Mouse (Mus musculus) 3T3-L1 (cell line): ENCODE data around the gene Map2k6.
A peak's percentile ranks its signal among the peaks of the same experiment; 100 is the strongest.
"Not testable (repeated sequence)": the region's sequence is repeated elsewhere in the genome, so short reads cannot be mapped to it uniquely, and the experiment has no call there.

Source experiments
- DNase-seq: peaks from one replicate; pipeline ENCODE4 v3.0.0-alpha.2; 2015; ENCODE audit warnings: low read depth, low spot score

Map2k6 gene

GRCm38 (mm10) chr11:110398553-110399239, at the start of gene Map2k6:
TSS of gene Map2k6 (plus strand) at chr11:110399122.
- DNase-seq = peak; percentile 93

DNA sequence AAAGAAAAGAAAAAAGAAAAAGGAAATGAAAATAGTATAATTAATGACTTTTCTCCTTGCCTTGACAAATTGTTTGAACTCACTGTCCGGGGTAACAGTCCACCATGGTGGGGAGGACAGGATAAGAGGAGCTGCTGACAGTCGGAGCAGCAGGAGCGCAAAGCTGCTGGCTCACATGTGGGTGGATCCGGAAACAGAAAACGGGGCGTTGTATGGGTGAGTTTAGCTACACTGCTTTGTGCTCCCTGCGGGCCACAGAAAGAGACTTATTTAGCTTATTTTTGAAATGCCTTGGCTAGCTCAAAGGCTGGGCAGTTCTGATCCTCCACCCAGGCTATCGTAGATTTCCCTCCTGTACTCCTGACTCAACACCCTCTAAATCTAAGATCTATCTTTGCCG, 44.7 kb upstream of the Map2k6 start:
- DNase-seq = no peak

GRCm38 (mm10) chr11:110355131-110355530, 43.8 kb upstream of the Map2k6 start:
- not testable (repeated sequence) for DNase-seq

DNA sequence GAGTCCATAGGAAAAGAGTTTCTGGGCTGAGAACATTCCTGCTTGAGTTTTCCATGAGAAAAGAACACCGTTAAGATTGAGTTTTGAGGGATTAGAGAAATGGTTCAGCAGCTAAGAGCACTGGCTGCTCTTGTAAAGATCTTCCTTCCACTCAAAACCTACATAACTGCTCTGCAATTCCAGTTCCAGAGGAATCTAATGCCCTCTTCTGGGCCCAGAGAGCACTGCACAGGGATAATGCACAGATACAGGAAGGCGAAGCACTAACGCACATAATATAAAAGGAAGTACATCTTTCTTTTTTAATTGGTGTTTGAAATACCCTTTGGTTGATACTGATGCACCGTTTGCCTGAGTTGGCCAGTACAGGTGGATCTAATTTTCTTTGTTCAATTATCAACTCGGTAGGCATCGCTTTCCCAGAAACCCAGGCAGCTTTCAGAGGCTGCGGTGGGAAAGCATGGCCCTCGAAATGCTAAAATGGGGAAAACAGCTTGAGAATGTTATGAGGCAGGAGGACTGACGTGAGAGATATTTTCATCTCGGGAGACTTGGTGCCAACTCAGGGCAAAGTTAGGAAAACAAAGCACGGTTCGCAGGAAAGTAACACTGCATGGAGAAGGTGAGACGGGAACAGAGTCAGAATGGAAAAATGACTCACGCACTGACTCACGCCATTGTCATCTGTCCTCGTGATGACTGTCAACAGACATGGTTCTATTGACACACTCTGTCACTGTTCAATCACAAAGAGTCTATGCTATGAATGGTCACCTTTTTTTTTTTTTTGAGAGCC, 41.0 kb upstream of the Map2k6 start:
- DNase-seq = peak; percentile 81

DNA sequence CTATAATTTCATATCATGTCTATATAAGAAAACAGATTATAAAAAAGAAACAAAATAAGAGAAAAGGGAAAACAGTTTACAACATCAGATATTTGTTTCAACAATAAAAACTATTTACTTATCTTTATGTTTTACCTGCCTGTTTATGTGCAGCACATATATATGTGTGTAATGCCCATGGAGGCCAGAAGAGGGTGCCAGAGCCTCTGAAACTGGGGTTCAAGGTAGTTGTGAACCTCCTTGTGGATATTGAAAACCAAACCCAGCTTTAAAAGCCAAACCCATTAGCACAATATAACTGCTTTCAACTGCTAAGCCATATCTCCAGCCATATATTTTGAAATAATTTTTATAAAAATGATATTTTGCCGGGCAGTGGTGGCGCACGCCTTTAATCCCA, 33.9 kb upstream of the Map2k6 start:
- peak; percentile 78 for DNase-seq

DNA sequence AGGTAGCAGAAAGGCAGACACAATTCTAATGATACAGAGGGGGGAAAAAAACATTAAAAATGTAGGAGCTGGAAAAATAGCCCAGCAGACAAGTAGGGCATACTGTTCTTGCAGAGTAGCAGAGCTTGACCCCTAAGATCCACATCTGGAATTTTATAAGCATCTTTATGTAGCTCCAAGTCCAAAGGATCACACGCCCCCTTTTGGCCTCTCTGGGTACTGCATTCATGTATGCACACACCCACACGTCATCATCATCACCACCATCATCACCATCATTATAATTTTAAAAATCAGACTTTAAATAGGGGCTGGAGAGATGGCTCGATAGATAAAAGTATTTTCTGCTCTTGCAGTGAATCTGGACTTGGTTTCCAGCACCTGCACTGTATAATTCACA, 32.0 kb upstream of the Map2k6 start:
- peak; percentile 8 for DNase-seq

DNA sequence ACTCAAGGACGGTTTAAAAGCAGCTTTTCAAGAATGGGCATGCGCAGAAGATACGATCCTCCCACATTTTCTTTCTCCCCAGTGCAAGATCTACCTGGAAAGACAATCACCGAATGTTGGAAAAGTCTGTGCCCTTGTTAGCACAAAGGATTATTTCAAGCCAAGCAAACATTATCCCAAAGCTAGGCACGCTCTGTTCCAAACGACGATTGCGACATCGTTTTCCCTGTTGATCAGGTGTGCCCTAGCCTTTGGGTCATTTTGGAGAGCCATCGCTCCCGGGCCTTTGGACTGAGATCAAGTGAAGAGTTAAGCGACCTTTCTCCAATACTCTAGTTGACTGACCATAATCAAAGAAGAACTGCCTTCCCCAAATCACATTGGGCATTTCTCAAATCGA, 31.3 kb upstream of the Map2k6 start:
- no peak for DNase-seq

GRCm38 (mm10) chr11:110369312-110370019, 29.5 kb upstream of the Map2k6 start:
- DNase-seq = no peak

- no peak for DNase-seq
Observed at GRCm38 (mm10) chr11:110371827-110372226, 27.1 kb upstream of the Map2k6 start.

DNA sequence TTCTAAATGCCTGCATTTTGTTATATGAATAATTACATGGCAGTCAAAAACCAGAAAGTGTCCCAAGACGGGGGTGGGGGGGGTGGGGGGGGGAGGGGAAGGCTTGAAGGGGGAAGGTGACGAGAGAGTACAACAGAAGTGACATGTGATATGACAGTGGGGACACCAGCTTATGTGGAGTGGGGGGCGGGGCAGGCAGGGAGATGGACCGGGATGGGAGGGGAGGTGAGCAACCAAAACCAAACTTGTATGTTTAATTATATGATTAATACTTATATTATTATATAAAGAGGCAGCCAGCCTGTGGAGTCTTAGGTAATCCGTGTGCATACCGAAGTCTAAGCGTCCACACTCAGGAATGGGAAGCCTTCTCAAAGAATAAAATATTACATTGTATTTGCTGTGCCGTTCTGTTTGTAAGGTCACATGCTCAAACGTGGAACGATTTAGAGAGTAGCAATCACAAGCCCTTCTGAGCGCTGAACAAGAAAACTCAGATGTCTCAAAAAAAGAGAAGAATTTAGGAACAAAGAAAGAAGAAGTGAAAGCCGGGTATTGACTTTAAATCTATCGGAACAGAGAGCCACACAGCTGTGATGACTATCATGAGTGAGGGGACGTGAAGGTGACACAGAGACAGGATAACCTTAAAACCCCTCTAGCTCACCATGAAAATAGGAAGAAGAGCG, 26.5 kb upstream of the Map2k6 start:
- no peak for DNase-seq

DNA sequence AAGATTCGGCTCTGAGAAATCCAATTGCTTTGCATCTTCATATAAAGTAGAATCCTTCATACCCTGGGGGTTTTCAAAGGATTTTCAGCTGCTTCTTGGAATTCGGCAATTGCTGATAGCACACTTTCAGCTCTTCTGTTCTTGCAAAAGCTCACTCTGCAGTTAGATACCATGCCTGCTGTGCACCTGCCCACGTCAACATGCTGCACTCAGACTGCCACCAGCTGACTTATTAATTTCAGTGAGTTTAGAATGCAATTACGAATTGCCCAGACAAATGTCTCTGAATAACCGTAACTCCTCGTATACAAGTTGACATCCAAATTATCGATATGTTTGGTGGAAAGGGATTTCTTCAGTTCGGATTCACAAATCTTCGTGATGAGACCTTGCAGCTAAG, 24.9 kb upstream of the Map2k6 start:
- no peak for DNase-seq

GRCm38 (mm10) chr11:110379661-110380309, 19.1 kb upstream of the Map2k6 start:
- no peak for DNase-seq

DNA sequence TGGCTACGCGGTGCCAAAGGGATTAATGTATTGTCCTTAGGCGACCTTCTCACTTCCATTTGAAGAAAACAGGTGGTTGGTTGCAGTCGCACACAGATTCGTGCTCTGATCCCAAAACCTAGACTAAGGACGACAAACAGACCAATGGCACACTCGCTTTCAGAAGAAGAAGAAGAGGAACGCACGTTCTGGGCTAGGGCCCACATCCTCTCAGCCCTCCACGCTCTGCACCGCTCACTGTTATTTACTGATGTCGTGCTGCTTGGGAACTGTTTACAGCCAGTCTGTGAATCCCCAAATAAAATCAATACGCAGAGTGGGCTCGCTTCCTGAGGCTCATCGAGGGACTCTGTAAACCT, 18.6 kb upstream of the Map2k6 start:
- DNase-seq = no peak

- DNase-seq = no peak
Observed at GRCm38 (mm10) chr11:110385487-110385886, 13.4 kb upstream of the Map2k6 start.

DNA sequence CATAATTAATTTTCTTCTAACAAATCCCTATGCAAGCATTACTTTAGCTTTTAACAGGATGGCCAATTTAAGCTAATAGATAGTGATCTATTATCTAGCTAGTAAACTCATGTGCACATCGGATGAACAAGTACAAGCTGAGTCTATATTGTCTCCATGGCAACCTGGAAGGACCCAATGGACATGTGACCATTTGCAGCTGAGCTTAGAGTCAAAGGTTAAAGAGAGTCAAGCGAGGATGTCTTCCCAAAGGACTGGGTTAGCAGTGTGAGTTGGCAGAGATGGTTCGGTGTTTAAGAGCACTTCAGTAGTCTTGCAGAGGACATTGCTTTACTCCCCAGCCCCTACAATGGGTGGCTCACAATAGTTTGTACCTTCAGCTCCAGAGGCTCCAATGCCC, 6.2 kb upstream of the Map2k6 start:
- no peak for DNase-seq

DNA sequence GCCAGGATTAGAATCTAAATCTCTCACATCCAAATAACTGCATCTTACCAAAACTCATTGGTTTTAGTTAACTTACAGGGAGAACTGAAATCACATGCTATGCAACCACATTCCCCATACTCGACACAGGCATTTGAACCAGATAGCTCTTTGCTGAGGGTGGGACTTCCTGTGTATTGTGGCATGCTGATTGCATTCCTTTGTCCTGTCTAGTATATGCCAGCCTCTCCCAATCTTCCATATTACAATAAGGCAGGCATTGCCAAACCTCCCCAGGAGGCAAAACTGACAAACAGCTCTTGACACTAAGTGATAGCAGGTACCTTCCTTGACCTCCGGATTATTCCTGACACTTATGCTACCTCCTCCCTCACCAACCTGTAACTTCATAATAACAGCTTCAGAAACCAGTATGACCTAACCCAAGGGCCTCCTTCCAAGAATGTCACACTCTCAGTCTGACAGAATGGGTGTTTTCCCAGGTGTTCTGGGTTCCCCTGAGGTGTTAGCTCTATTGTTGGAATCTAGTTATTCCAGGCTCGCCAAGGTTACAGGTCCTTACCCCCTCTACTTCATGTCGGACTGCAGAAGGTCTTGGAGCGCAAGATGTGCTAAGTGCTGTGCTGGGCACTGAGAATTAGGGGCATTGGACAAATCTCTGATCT, 4.0 kb upstream of the Map2k6 start:
- DNase-seq = no peak

- no peak for DNase-seq
Observed at GRCm38 (mm10) chr11:110396085-110396484, 2.8 kb upstream of the Map2k6 start.

- peak; percentile 23 for DNase-seq
Observed at GRCm38 (mm10) chr11:110399240-110400150, 573 bp downstream of the Map2k6 start.

GRCm38 (mm10) chr11:110400283-110400682, 1.4 kb downstream of the Map2k6 start:
- DNase-seq = no peak

DNA sequence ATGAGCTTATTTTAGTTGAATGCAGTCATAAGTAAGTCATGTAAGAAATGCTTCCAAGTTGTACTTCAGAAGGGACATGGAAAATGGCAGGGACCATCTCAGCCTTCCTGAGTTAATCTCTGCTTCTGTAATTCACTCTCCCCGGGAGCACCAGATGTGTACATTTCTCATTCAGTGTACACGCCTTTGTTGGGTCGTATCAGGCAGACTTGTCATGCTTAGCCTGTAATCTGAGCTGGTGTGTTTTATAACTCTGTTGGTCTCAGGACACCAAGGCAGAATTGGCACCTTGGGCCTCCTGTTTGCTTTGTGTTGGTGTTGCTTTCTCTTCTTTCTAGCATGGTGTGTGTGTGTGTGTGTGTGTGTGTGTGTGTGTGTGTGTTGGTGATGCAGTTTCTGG, 3.7 kb downstream of the Map2k6 start:
- peak; percentile 58 for DNase-seq
